Mouse (Mus musculus) embryo, embryonic 11.5 days (tissue): ENCODE results near the gene Gm11596.
"Not testable (repeated sequence)": the region's sequence is repeated elsewhere in the genome, so short reads cannot be mapped to it uniquely, and the experiment has no call there.

ENCODE experiments used
- DNase-seq: peaks from one replicate; pipeline ENCODE4 v3.0.0-alpha.2; 2012; ENCODE audit warnings: low read depth, low spot score

Gm11596 gene

GRCm38 (mm10) chr11:99793367-99793766 is at the start of gene Gm11596:
TSS of gene Gm11596 (minus strand) at chr11:99793467.
- no peak for DNase-seq

GRCm38 (mm10) chr11:99842185-99842584 is 48.9 kb upstream of the Gm11596 start:
- no peak for DNase-seq

GRCm38 (mm10) chr11:99837966-99838365 is 44.7 kb upstream of the Gm11596 start, which contains the start of gene 2300003K06Rik:
TSS of gene 2300003K06Rik (minus strand) at chr11:99838066.
- DNase-seq = no peak

GRCm38 (mm10) chr11:99815566-99815965 is 22.3 kb upstream of the Gm11596 start, which contains the start of gene Gm11564:
TSS of gene Gm11564 (minus strand) at chr11:99815666.
- DNase-seq = not testable (repeated sequence)

GRCm38 (mm10) chr11:99809792-99810191 is 16.5 kb upstream of the Gm11596 start, which contains the start of gene Krtap4-13:
TSS of gene Krtap4-13 (minus strand) at chr11:99809892.
- not testable (repeated sequence) for DNase-seq

GRCm38 (mm10) chr11:99804346-99804745 is 11.1 kb upstream of the Gm11596 start, which contains the start of gene Gm11554:
TSS of gene Gm11554 (minus strand) at chr11:99804446.
- DNase-seq = not testable (repeated sequence)

GRCm38 (mm10) chr11:99798832-99799231 is 5.6 kb upstream of the Gm11596 start, which contains the start of gene Gm11569:
TSS of gene Gm11569 (minus strand) at chr11:99798932.
- DNase-seq = not testable (repeated sequence)

- not testable (repeated sequence) for DNase-seq
Measured at GRCm38 (mm10) chr11:99784900-99785299, 8.4 kb downstream of the Gm11596 start, which contains the start of gene Krtap4-9. TSS of gene Krtap4-9 (plus strand) at chr11:99785200.

GRCm38 (mm10) chr11:99780604-99781003 is 12.7 kb downstream of the Gm11596 start, which contains the start of gene Krtap4-8:
TSS of gene Krtap4-8 (minus strand) at chr11:99780704.
- DNase-seq = no peak

GRCm38 (mm10) chr11:99778401-99778800 is 14.9 kb downstream of the Gm11596 start:
- DNase-seq = no peak

GRCm38 (mm10) chr11:99772813-99773212 is 20.5 kb downstream of the Gm11596 start, which contains the start of gene Gm11595:
TSS of gene Gm11595 (minus strand) at chr11:99772913.
- not testable (repeated sequence) for DNase-seq

GRCm38 (mm10) chr11:99768410-99768809 is 24.9 kb downstream of the Gm11596 start:
- DNase-seq = no peak

GRCm38 (mm10) chr11:99758877-99759276 is 34.4 kb downstream of the Gm11596 start:
- DNase-seq = no peak

- no peak for DNase-seq
Measured at GRCm38 (mm10) chr11:99743985-99744384, 49.3 kb downstream of the Gm11596 start.
